Mouse (Mus musculus): ENCODE data around the gene Oxct1.
A peak's percentile ranks its signal among the peaks of the same experiment; 100 is the strongest.

DNA sequence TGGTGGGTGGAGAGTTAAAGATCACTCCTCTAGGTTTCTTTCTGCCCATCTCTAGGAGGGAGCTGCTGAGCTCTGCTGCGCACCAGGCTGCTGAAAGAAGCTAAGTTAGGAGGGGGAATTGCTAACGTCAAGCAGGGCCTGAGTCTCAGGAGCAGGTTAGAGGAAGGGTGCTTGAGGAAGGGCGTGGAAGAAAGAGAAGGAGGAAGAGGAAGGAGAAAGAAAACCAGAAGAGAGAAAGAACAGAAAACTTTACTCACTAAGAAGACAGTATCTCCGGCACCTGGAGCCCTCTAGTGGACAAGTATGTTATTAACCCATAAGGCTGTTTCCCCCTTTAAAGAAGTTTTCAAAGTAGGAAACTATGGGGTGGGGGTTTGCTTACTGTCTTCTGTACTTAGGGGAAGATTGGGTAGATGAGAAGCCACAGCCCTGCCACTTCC is 16.9 kb downstream of the Oxct1 start:
- TF ChIP-seq CTCF (IDR thresholded peaks at IDR 0.05; ENCODE audit: low read depth) (peak; percentile 73), EP300 (IDR thresholded peaks at IDR 0.05; ENCODE audit: low read depth) (no peak)
